Mouse (Mus musculus): ENCODE data around the gene Mrps21. TPM values are rescaled to one million over a fixed set of nuclear protein-coding genes. Genes with fewer than 3 reads are reported as not detected.

Gene Mrps21
- polyA plus RNA-seq, 1 experiment from 2014 or later: 348 TPM

- H3K4me1 ChIP-seq (replicated peaks): no peaks in the 10 kb centered on the region
- no peaks in the 10 kb centered on the region for H3K27me3 ChIP-seq
- peaks cover 38% of the 10 kb centered on the region for H3K36me3 ChIP-seq
- 58% methylated on average over 2 of the region's 2 CpGs for WGBS
- H3K9me3 ChIP-seq: no peaks in the 10 kb centered on the region
- no peak overlapping the region for H3K27ac ChIP-seq (replicated peaks)
- no peak overlapping the region for H3K9ac ChIP-seq
- H3K4me3 ChIP-seq: no peak overlapping the region
- ATAC-seq (ENCODE audit: low read depth): no peak
- H3K4me2 ChIP-seq: no peak overlapping the region
Measured at GRCm38 (mm10) chr3:95826275-95826674, 45.0 kb downstream of the Mrps21 start.

DNA sequence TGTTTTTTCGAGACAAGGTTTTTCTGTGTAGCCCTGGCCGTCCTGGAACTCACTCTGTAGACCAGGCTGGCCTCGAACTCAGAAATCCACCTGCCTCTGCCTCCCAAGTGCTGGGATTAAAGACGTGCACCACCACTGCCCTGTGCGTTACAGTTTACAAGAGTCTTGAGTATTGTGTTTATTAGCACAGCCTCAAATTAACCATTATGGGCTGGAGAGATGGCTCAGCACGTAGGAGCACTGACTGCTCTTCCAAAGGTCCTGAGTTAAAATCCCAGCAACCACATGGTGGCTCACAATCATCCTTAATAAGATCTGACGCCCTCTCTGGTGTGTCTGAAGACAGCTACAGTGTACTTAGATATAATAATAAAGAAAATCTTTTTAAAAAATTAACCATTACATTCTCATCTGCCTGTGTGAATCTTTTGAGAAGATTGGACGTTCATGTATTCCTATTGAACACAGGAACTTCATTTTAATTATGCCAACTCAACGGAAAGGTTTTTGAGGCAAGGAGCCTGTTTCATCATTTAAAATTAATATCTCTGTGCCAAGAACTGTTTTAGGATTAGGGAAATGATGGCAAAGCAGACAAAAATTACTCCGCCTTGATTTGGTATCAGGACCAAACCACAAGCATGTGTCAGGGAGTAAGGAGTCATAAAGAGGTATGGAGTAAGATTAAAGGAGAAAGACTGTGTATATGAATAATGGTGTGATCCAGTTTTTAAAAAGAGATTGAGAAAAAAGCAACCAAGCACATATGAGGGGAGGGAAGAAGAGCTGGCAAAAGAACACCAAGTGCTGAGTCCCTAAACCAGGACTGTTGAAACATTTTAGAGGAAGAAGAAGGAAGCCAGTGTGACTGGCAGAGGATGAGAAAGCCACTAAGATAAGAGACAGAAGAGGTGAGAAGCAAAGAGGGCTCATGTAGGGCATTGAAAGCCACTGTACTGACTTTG lies 51.0 kb downstream of the Mrps21 start:
- H3K27ac ChIP-seq (replicated peaks): peak overlapping the region; percentile 100
- 39% methylated on average over 10 of the region's 10 CpGs for WGBS
- H3K9ac ChIP-seq: peak overlapping the region; percentile 78
- peak overlapping the region; percentile 60 for H3K4me2 ChIP-seq
- peaks cover 33% of the 10 kb centered on the region for H3K4me1 ChIP-seq (replicated peaks)
- H3K36me3 ChIP-seq: no peaks in the 10 kb centered on the region
- no peaks in the 10 kb centered on the region for H3K9me3 ChIP-seq
- peak; percentile 26 for ATAC-seq (ENCODE audit: low read depth)
- H3K4me3 ChIP-seq: peak overlapping the region; percentile 69
- no peaks in the 10 kb centered on the region for H3K27me3 ChIP-seq

- H3K27me3 ChIP-seq: no peaks in the 10 kb centered on the region
- H3K4me1 ChIP-seq (replicated peaks): peaks cover 36% of the 10 kb centered on the region
- ATAC-seq (ENCODE audit: low read depth): peak; percentile 97
- H3K27ac ChIP-seq (replicated peaks): peak overlapping the region; percentile 100
- H3K4me2 ChIP-seq: peak overlapping the region; percentile 60
- no peaks in the 10 kb centered on the region for H3K36me3 ChIP-seq
- WGBS: under 1% methylated on average over 49 of the region's 49 CpGs
- no peaks in the 10 kb centered on the region for H3K9me3 ChIP-seq
- H3K9ac ChIP-seq: peak overlapping the region; percentile 78
- peak overlapping the region; percentile 69 for H3K4me3 ChIP-seq
Measured at GRCm38 (mm10) chr3:95819351-95819985, 51.9 kb downstream of the Mrps21 start.

DNA sequence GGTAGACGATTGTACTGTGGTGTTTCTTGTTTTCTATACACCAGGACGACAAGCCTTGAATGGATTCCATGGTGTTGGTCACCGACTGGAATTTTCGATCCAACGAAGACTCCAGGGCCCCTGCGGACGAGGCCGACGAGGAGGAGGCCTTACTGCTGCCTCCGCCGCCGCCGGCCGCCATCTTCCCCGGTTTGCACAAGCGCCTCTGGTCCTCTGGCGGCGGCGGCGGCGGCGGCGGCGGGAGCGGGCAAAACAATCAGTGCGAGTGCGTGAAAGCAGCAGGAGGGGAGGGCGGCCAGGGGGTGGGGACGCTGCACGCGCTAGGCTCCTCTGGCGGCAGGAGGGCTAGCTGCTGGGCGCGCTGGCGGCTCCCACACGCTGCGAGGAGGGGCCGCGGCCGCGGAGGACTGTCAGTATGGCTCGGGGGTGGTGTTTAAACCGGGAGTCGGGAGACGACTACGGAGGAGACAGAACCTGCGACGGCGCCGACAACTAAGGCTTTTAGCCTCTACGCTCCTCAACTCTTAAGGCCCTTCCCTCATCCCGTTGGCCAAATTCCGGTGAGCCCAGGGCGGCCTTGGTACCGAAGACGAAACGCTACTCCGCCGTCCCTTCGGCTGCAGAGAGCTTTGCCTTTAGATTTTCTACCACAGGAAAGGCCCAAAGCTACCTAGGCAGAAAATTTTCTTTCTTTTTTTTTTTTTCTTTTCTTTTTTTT lies 52.6 kb downstream of the Mrps21 start, which contains the start of gene Rprd2:
Gene Rprd2 (minus strand): TSS at position 293 of the 718 bp plus-strand sequence.
- under 1% methylated on average over 58 of the region's 60 CpGs for WGBS
- H3K4me3 ChIP-seq: peak within 1 kb of the TSS; percentile 69
- ATAC-seq (ENCODE audit: low read depth): peak; percentile 73
- H3K36me3 ChIP-seq: no peaks in the 10 kb centered on the region
- H3K27ac ChIP-seq (replicated peaks): peak within 1 kb of the TSS; percentile 100
- H3K27me3 ChIP-seq: no peaks in the 10 kb centered on the region
- H3K9me3 ChIP-seq: no peaks in the 10 kb centered on the region
- peak within 1 kb of the TSS; percentile 97 for H3K9ac ChIP-seq
- H3K4me2 ChIP-seq: peak within 1 kb of the TSS; percentile 68
- peaks cover 36% of the 10 kb centered on the region for H3K4me1 ChIP-seq (replicated peaks)

- peaks cover 36% of the 10 kb centered on the region for H3K4me1 ChIP-seq (replicated peaks)
- peak overlapping the region; percentile 68 for H3K4me2 ChIP-seq
- peak overlapping the region; percentile 97 for H3K9ac ChIP-seq
- H3K4me3 ChIP-seq: peak overlapping the region; percentile 69
- peak overlapping the region; percentile 100 for H3K27ac ChIP-seq (replicated peaks)
- under 1% methylated on average over 21 of the region's 21 CpGs for WGBS
- ATAC-seq (ENCODE audit: low read depth): 0 out of 2 replicates have a peak, but pooled peaks have one; percentile 4
- no peaks in the 10 kb centered on the region for H3K9me3 ChIP-seq
- no peaks in the 10 kb centered on the region for H3K36me3 ChIP-seq
- H3K27me3 ChIP-seq: no peaks in the 10 kb centered on the region
Measured at GRCm38 (mm10) chr3:95818026-95818511, 53.2 kb downstream of the Mrps21 start.

- Histone ChIP-seq H3K9me3 (no peaks in the 10 kb centered on the region), H3K4me2 (peak overlapping the region; percentile 68), H3K27me3 (no peaks in the 10 kb centered on the region), H3K4me1 (replicated peaks) (peaks cover 36% of the 10 kb centered on the region), H3K9ac (peak overlapping the region; percentile 50), H3K4me3 (peak overlapping the region; percentile 69), H3K36me3 (peaks cover 4% of the 10 kb centered on the region; the same call in 1 of the 2 replicates), H3K27ac (replicated peaks) (no peak overlapping the region)
- no peak for ATAC-seq (ENCODE audit: low read depth)
- WGBS: 94% methylated on average over 3 of the region's 3 CpGs
Measured at GRCm38 (mm10) chr3:95816681-95817080, 54.6 kb downstream of the Mrps21 start.

Other genes with a start within 250 kb of the Mrps21 start
- 96.1 and 104 TPM in 2 replicates for gene Ensa, start 246.5 kb downstream of the Mrps21 start, polyA plus RNA-seq (2015; fragmentation: Nextera tagmentation; extraction: Ambion mirVana)
- 57.1 and 58.8 TPM in 2 replicates for gene Mcl1, start 212.7 kb downstream of the Mrps21 start, polyA plus RNA-seq (2015; fragmentation: Nextera tagmentation; extraction: Ambion mirVana)
- gene Adamtsl4, start 183.6 kb downstream of the Mrps21 start, polyA plus RNA-seq (2015; fragmentation: Nextera tagmentation; extraction: Ambion mirVana): 0.71 and 1.4 TPM in 2 replicates
- gene Ecm1, start 131.9 kb downstream of the Mrps21 start, polyA plus RNA-seq (2015; fragmentation: Nextera tagmentation; extraction: Ambion mirVana): 13.1 and 16.6 TPM in 2 replicates
- 36.9 and 39.2 TPM in 2 replicates for gene Tars2, start 111.3 kb downstream of the Mrps21 start, polyA plus RNA-seq (2015; fragmentation: Nextera tagmentation; extraction: Ambion mirVana)
- gene Rprd2, start 52.7 kb downstream of the Mrps21 start, polyA plus RNA-seq (2015; fragmentation: Nextera tagmentation; extraction: Ambion mirVana): 22.6 and 26.5 TPM in 2 replicates
- 36.1 and 40.0 TPM in 2 replicates for gene Prpf3, start 15.6 kb downstream of the Mrps21 start, polyA plus RNA-seq (2015; fragmentation: Nextera tagmentation; extraction: Ambion mirVana)
- 3.9 and 5.1 TPM in 2 replicates for gene Ciart, start 10.7 kb upstream of the Mrps21 start, polyA plus RNA-seq (2015; fragmentation: Nextera tagmentation; extraction: Ambion mirVana)
- 21.9 and 24.1 TPM in 2 replicates for gene BC028528, start 20.5 kb upstream of the Mrps21 start, polyA plus RNA-seq (2015; fragmentation: Nextera tagmentation; extraction: Ambion mirVana)
- gene Aph1a, start 22.4 kb upstream of the Mrps21 start, polyA plus RNA-seq (2015; fragmentation: Nextera tagmentation; extraction: Ambion mirVana): 27.3 and 33.3 TPM in 2 replicates
- 1.4 and 2.7 TPM in 2 replicates for gene Car14, start 33.2 kb upstream of the Mrps21 start, polyA plus RNA-seq (2015; fragmentation: Nextera tagmentation; extraction: Ambion mirVana)
- gene Anp32e, start 57.7 kb upstream of the Mrps21 start, polyA plus RNA-seq (2015; fragmentation: Nextera tagmentation; extraction: Ambion mirVana): 150 and 161 TPM in 2 replicates
- 65.9 and 74.1 TPM in 2 replicates for gene Plekho1, start 124.5 kb upstream of the Mrps21 start, polyA plus RNA-seq (2015; fragmentation: Nextera tagmentation; extraction: Ambion mirVana)
- 66.9 and 77.1 TPM in 2 replicates for gene Vps45, start 186.9 kb upstream of the Mrps21 start, polyA plus RNA-seq (2015; fragmentation: Nextera tagmentation; extraction: Ambion mirVana)
- gene Otud7b, start 233.0 kb upstream of the Mrps21 start, polyA plus RNA-seq (2015; fragmentation: Nextera tagmentation; extraction: Ambion mirVana): 9.4 and 12.7 TPM in 2 replicates

Data from neural tube, embryonic 13.5 days (tissue).